In the genomic region with DNA sequence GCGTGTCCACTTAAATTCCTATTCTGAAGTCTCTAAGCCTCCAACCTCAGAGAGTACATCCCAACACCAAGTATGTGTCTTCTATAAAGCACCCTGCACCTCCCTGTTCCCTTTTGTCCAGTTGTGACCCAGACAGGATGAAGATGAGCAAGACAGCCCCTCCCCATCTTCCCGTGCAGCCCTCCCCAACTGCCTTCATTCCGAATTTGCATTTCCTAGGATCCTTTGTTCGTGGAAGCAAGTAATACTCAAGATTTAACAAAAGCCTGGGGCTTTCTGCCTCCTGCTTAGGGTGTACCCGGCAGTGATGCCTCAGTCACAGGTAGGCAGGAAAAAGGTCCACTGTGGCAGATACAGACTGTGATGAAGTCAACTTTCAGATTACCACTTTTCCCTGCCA, we compare ENCODE assay signal across 16 mouse cellular contexts. TPM values are rescaled to one million over a fixed set of nuclear protein-coding genes. Genes with fewer than 3 reads are reported as not detected.
"Had no signal": no experiment of that assay in that cellular context is flagged by ENCODE, and none has a peak within 500 bp of the region (broad histone marks: within the 10 kb centered on the region; RNA-seq: fewer than 3 reads in every experiment).

No protein-coding gene starts in this region.

- H3K4me3 ChIP-seq: lung, embryonic 15.5 days; megakaryocyte, embryonic 14.5 days; midbrain, embryonic 13.5 days; midbrain, embryonic 15.5 days; neural tube, embryonic 12.5 days had no signal

- H3K9me3 ChIP-seq: lung, embryonic 15.5 days; midbrain, embryonic 13.5 days; midbrain, embryonic 15.5 days; neural tube, embryonic 12.5 days had no signal

- H3K9ac ChIP-seq: lung, embryonic 15.5 days; midbrain, embryonic 13.5 days; midbrain, embryonic 15.5 days; neural tube, embryonic 12.5 days had no signal

- H3K27me3 ChIP-seq: lung, embryonic 15.5 days; midbrain, embryonic 13.5 days; midbrain, embryonic 15.5 days; neural tube, embryonic 12.5 days had no signal

- H3K27ac ChIP-seq: lung, embryonic 15.5 days; macrophage; midbrain, embryonic 13.5 days; midbrain, embryonic 15.5 days; neural tube, embryonic 12.5 days had no signal

- H3K4me1 ChIP-seq: lung, embryonic 15.5 days; megakaryocyte, embryonic 14.5 days; midbrain, embryonic 13.5 days; midbrain, embryonic 15.5 days; neural tube, embryonic 12.5 days had no signal

- DNase-seq: lung, adult 2 months; lung, postnatal 14 days; lung, postnatal 36 days; right cerebral cortex, postnatal 14 days; thymus, adult 18-20 months; thymus, postnatal 14 days; thymus, postnatal 36 days had no signal

- H3K36me3 ChIP-seq: lung, embryonic 15.5 days; midbrain, embryonic 13.5 days; midbrain, embryonic 15.5 days; neural tube, embryonic 12.5 days had no signal

RNA-seq across cellular contexts. Expression of a gene that starts 7.6 kb away (rescaled TPM):
- total RNA-seq: megakaryocyte progenitor cell, adult 5-6 weeks had no signal
- polyA plus RNA-seq: midbrain, embryonic 11.5 days; neural tube, embryonic 12.5 days; neural tube, embryonic 14.5 days had no signal
